Mouse (Mus musculus): ENCODE results near the gene Supt7l. TPM values are rescaled to one million over a fixed set of nuclear protein-coding genes. Genes with fewer than 3 reads are reported as not detected.

Supt7l gene
- polyA plus RNA-seq, 1 experiment from 2014 or later, result 18.3 TPM

DNA sequence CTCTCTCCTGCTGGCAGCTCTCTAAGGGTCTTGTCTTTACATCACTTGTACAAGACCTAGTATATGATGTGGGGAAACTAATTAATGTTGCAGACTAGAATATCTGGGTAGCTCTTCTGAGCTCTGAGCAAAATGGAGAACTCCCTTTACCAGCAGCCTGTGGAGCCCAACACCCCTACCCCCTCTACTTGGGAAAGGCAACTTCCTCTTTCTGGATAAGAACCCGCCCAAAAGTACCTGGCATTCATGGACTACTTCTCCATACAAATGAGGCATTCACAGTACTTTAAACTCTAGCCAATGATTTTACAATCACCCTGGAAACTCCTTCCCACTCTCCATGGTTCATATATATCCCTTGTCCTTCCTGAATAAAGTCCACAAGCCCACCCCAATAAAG, 15.1 kb downstream of the Supt7l start:
- Histone ChIP-seq H3K27me3 (ENCODE audit: control insufficient read depth, insufficient read depth, low read length) (no peaks in the 10 kb centered on the region), H3K9ac (ENCODE audit: low read length) (no peak overlapping the region), H3K36me3 (ENCODE audit: control insufficient read depth, insufficient read depth, low read length) (peaks cover 19% of the 10 kb centered on the region), H3K27ac (ENCODE audit: low read length) (no peak overlapping the region), H3K9me3 (replicated peaks; ENCODE audit: control insufficient read depth, low read length) (no peaks in the 10 kb centered on the region), H3K4me3 (replicated peaks; ENCODE audit: low read length) (no peak overlapping the region), H3K4me1 (ENCODE audit: control insufficient read depth, insufficient read depth, low read length) (no peaks in the 10 kb centered on the region), H3K4me2 (ENCODE audit: low read depth, low read length) (no peak overlapping the region)
- no peak for ATAC-seq (ENCODE audit: insufficient read depth, low FRiP score)
- 76% methylated on average over 1 of the region's 1 CpGs for WGBS

DNA sequence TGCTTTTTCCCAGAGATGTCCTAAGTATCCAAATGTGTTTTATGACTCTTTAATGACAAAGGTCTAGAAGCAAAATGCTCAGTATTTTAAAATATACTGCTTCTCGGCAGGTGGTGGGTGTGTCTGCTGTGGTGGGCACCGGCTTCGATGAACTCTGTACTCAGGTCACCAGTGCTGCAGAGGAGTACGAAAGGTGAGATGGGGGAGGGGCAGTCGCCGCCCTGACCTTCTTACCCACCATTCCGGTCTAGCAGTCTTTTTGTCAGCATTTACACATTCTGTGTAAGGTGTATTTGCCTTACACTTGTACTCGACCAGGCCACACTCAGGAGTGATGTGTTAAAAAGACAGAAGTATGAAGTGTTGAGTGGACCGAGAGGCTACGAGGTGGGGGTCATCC, 22.8 kb downstream of the Supt7l start:
- H3K9me3 ChIP-seq (replicated peaks; ENCODE audit: control insufficient read depth, low read length), result no peaks in the 10 kb centered on the region
- no peak overlapping the region for H3K4me3 ChIP-seq (replicated peaks; ENCODE audit: low read length)
- no peak overlapping the region for H3K9ac ChIP-seq (ENCODE audit: low read length)
- no peak for ATAC-seq (ENCODE audit: insufficient read depth, low FRiP score)
- no peaks in the 10 kb centered on the region for H3K4me1 ChIP-seq (ENCODE audit: control insufficient read depth, insufficient read depth, low read length)
- H3K27me3 ChIP-seq (ENCODE audit: control insufficient read depth, insufficient read depth, low read length), result no peaks in the 10 kb centered on the region
- peaks cover 6% of the 10 kb centered on the region; the same call in 1 of the 2 replicates for H3K36me3 ChIP-seq (ENCODE audit: control insufficient read depth, insufficient read depth, low read length)
- no peak overlapping the region for H3K4me2 ChIP-seq (ENCODE audit: low read depth, low read length)
- no peak overlapping the region for H3K27ac ChIP-seq (ENCODE audit: low read length)
- WGBS, result 72% methylated on average over 10 of the region's 10 CpGs

DNA sequence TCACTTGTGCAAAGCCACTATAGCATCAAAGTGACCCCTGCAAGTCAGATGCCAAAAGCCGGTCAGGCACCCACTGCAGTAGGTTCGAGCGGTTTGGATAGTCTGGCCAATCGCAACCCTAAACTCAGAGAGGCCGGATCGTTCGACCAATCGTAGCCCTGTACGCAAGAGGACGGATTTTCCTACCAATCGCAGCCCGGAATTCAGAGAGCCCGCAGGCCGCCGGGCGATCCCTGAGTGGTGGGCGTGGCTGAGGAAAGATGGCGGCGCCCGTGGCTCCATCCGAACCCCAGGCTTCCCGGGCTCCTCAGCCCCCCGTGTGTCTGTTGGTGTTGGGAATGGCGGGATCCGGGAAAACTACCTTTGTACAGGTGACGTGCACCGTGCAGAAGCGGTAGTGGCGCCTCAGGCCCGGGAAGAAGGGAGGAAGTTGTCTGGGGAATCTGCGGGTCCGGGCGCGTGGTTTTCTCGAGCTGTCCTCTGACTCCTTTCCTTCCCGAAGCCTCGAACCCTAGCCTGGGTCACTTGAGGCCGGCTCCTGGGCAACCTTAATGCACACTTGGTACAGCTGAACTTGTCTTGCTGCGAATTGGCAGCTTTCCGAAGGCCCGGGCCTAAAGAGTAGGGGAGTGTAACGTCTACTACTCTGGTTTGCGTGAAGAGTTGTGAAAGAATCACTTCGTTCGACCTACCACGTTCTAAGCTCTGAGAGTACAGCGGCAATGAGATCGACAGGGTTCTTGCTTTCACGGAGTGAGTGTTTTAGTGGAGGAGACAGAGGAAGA, 32.9 kb downstream of the Supt7l start, which contains the start of gene Gpn1:
Gpn1 (plus strand) TSS at position 229 of the 785 bp plus-strand sequence.
- peak within 1 kb of the TSS; percentile 88 for H3K4me2 ChIP-seq (ENCODE audit: low read depth, low read length)
- peaks cover 6% of the 10 kb centered on the region; the same call in 1 of the 2 replicates for H3K36me3 ChIP-seq (ENCODE audit: control insufficient read depth, insufficient read depth, low read length)
- no peak within 1 kb of the TSS for H3K27ac ChIP-seq (ENCODE audit: low read length)
- H3K4me3 ChIP-seq (replicated peaks; ENCODE audit: low read length), result peak within 1 kb of the TSS; percentile 88
- peaks cover 6% of the 10 kb centered on the region for H3K4me1 ChIP-seq (ENCODE audit: control insufficient read depth, insufficient read depth, low read length)
- WGBS, result under 1% methylated on average over 49 of the region's 49 CpGs
- peak within 1 kb of the TSS; percentile 86 for H3K9ac ChIP-seq (ENCODE audit: low read length)
- H3K27me3 ChIP-seq (ENCODE audit: control insufficient read depth, insufficient read depth, low read length), result no peaks in the 10 kb centered on the region
- no peaks in the 10 kb centered on the region for H3K9me3 ChIP-seq (replicated peaks; ENCODE audit: control insufficient read depth, low read length)
- peak; percentile 100 for ATAC-seq (ENCODE audit: insufficient read depth, low FRiP score)

DNA sequence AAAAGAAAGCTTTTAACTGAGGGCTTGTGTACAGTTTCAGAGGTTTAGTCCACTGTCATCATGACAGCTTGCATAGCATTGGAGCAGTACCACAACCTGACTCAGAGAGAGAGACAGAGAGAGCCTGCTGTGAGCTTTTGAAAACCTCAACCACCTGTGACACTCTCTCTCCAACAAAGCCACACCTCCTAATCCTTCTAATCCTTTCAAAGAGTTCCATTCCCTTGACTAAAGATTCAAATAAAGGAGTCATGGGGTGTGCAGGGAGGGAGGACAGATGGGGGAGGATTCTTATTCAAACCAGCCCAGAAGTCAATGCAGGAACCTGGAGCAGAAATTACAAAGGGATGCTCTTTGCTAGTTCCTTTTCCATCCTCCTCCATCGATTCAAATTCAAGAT, 35.6 kb downstream of the Supt7l start:
- H3K27ac ChIP-seq (ENCODE audit: low read length), result no peak overlapping the region
- ATAC-seq (ENCODE audit: insufficient read depth, low FRiP score), result no peak
- 65% methylated on average over 1 of the region's 1 CpGs for WGBS
- no peak overlapping the region for H3K9ac ChIP-seq (ENCODE audit: low read length)
- no peak overlapping the region for H3K4me2 ChIP-seq (ENCODE audit: low read depth, low read length)
- no peaks in the 10 kb centered on the region for H3K36me3 ChIP-seq (ENCODE audit: control insufficient read depth, insufficient read depth, low read length)
- H3K27me3 ChIP-seq (ENCODE audit: control insufficient read depth, insufficient read depth, low read length), result no peaks in the 10 kb centered on the region
- H3K4me1 ChIP-seq (ENCODE audit: control insufficient read depth, insufficient read depth, low read length), result peaks cover 6% of the 10 kb centered on the region
- H3K9me3 ChIP-seq (replicated peaks; ENCODE audit: control insufficient read depth, low read length), result no peaks in the 10 kb centered on the region
- no peak overlapping the region for H3K4me3 ChIP-seq (replicated peaks; ENCODE audit: low read length)

DNA sequence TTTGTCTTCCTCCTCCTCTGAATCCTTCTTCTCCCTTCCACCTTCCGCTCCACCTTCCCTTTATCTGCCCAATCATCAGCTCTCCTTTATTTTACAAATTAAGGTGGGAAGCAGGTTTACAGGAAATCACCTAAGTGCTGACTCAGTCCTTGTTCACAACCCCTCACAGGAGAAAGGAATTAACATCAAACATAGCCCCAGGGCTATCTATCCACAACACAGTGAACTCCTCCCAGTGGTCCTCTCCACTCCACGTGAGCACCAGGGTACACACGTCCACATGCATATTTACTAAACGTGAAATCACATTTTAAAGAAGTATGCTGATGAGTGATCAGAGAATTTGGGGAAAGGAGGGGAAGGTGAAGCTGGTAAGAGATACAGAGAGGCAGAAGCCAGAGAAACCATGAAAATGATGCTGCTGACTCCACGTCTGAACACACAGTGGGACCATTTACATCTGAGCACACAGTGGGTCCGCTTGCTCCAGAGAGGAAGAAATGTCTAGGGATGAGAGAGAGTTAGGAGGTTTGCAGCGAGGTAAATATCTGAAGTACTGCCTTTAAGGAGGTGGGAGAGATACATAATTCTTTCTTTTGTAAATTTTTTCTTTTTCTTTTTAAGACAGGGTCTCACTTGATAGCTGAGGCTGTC, 38.4 kb downstream of the Supt7l start:
- Histone ChIP-seq H3K27me3 (ENCODE audit: control insufficient read depth, insufficient read depth, low read length) (no peaks in the 10 kb centered on the region), H3K27ac (ENCODE audit: low read length) (no peak overlapping the region), H3K9ac (ENCODE audit: low read length) (no peak overlapping the region), H3K36me3 (ENCODE audit: control insufficient read depth, insufficient read depth, low read length) (no peaks in the 10 kb centered on the region), H3K4me2 (ENCODE audit: low read depth, low read length) (no peak overlapping the region), H3K9me3 (replicated peaks; ENCODE audit: control insufficient read depth, low read length) (no peaks in the 10 kb centered on the region), H3K4me1 (ENCODE audit: control insufficient read depth, insufficient read depth, low read length) (no peaks in the 10 kb centered on the region), H3K4me3 (replicated peaks; ENCODE audit: low read length) (no peak overlapping the region)
- WGBS, result 62% methylated on average over 7 of the region's 7 CpGs
- ATAC-seq (ENCODE audit: insufficient read depth, low FRiP score), result no peak

DNA sequence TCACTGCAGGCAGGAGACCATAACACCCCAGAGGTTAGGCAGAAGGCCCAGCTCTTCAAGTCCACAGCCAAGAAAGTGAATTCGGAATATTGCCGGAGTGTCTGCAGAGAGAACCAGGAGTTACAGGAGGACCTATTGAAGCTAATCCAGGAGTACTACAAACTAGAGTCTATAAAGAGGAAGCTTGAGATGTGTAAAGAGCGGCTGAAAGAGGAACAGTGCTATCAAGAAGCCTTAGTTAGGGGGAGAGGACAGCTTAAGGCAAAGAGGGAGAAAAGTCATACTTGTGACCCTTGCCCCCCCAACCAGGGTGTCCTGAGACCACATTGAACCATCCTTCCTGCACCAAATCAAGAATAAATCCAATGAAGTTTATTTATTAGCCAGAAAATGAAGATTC, 39.7 kb downstream of the Supt7l start:
- Histone ChIP-seq H3K9me3 (replicated peaks; ENCODE audit: control insufficient read depth, low read length) (no peaks in the 10 kb centered on the region), H3K27ac (ENCODE audit: low read length) (no peak overlapping the region), H3K4me3 (replicated peaks; ENCODE audit: low read length) (no peak overlapping the region), H3K4me2 (ENCODE audit: low read depth, low read length) (no peak overlapping the region), H3K27me3 (ENCODE audit: control insufficient read depth, insufficient read depth, low read length) (no peaks in the 10 kb centered on the region), H3K36me3 (ENCODE audit: control insufficient read depth, insufficient read depth, low read length) (no peaks in the 10 kb centered on the region), H3K9ac (ENCODE audit: low read length) (no peak overlapping the region), H3K4me1 (ENCODE audit: control insufficient read depth, insufficient read depth, low read length) (no peaks in the 10 kb centered on the region)
- 92% methylated on average over 3 of the region's 3 CpGs for WGBS
- ATAC-seq (ENCODE audit: insufficient read depth, low FRiP score), result no peak

DNA sequence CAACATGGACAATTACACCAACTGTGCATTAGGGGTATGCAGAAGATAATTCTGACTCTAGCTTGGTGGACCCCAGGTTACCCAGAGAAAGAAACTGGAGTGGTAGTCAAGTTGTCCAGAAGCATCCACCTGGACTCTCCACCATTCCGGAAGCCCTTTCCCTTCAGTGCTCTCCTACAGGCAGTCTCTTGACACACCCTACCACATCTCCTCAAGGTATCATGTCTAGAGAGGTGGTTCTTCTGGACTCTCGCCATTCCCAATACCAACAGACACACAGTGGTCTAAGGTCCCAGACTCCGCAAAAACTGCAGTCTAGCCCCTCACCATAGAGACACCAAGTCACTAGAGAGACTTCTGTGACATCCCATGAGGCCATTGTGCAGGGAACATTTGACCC, 42.2 kb downstream of the Supt7l start, which contains the start of gene 4930548H24Rik:
4930548H24Rik (plus strand) TSS at position 301 of the 400 bp plus-strand sequence.
- ATAC-seq (ENCODE audit: insufficient read depth, low FRiP score), result no peak
- no peaks in the 10 kb centered on the region for H3K36me3 ChIP-seq (ENCODE audit: control insufficient read depth, insufficient read depth, low read length)
- WGBS, result 96% methylated on average over 3 of the region's 3 CpGs

DNA sequence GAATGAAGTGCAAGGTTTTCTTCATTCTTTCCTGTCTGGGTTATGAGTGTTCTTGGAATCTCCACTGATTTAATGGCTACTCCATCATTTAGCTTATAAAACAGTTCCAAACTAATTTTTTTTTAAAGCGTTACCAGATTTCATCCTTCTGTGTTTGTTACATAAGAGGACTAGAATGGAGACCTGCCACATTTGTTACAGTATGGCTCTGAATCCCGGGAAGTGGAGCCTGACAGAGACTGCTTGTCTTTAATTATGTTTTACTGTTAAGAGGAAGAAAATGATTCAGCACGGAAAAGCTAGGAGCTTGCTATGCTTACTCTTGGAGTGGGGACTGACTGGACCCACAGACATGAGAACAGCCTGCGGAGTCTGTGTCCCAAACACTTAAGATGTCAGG, 47.1 kb downstream of the Supt7l start:
- no peak overlapping the region for H3K27ac ChIP-seq (ENCODE audit: low read length)
- H3K4me3 ChIP-seq (replicated peaks; ENCODE audit: low read length), result no peak overlapping the region
- H3K27me3 ChIP-seq (ENCODE audit: control insufficient read depth, insufficient read depth, low read length), result no peaks in the 10 kb centered on the region
- H3K36me3 ChIP-seq (ENCODE audit: control insufficient read depth, insufficient read depth, low read length), result peaks cover 22% of the 10 kb centered on the region
- no peak overlapping the region for H3K9ac ChIP-seq (ENCODE audit: low read length)
- WGBS, result 89% methylated on average over 4 of the region's 4 CpGs
- no peak for ATAC-seq (ENCODE audit: insufficient read depth, low FRiP score)
- H3K9me3 ChIP-seq (replicated peaks; ENCODE audit: control insufficient read depth, low read length), result no peaks in the 10 kb centered on the region
- no peak overlapping the region for H3K4me2 ChIP-seq (ENCODE audit: low read depth, low read length)
- H3K4me1 ChIP-seq (ENCODE audit: control insufficient read depth, insufficient read depth, low read length), result no peaks in the 10 kb centered on the region

More for the DNA sequence above, 42.2 kb downstream of the Supt7l start, which contains the start of gene 4930548H24Rik:
- Histone ChIP-seq H3K27ac (ENCODE audit: low read length) (no peak within 1 kb of the TSS), H3K9ac (ENCODE audit: low read length) (no peak within 1 kb of the TSS), H3K4me2 (ENCODE audit: low read depth, low read length) (no peak within 1 kb of the TSS), H3K9me3 (replicated peaks; ENCODE audit: control insufficient read depth, low read length) (no peaks in the 10 kb centered on the region), H3K4me3 (replicated peaks; ENCODE audit: low read length) (no peak within 1 kb of the TSS), H3K4me1 (ENCODE audit: control insufficient read depth, insufficient read depth, low read length) (no peaks in the 10 kb centered on the region), H3K27me3 (ENCODE audit: control insufficient read depth, insufficient read depth, low read length) (no peaks in the 10 kb centered on the region)

DNA sequence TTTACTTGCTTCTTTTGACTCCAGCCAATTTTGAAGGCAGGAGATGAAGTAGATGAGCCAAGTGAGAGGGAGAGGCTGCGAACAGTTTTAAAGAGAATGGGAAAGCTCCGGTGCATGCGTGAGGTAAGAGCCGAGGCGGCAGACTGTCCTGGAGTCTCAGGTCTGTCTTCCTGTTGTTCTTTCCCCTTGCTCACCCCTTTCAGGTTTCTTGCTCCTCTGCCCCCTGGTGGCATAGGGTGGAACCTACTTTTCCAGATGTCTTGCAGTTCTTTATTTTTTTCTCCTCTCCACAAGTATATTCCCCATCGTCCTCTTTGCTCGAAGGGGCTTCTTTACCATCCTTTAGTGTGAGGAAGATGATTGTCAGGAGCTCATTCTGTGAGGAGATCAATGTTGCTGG, 57.3 kb downstream of the Supt7l start:
- 72% methylated on average over 7 of the region's 7 CpGs for WGBS
- Histone ChIP-seq H3K4me2 (ENCODE audit: low read depth, low read length) (no peak overlapping the region), H3K4me3 (replicated peaks; ENCODE audit: low read length) (no peak overlapping the region), H3K4me1 (ENCODE audit: control insufficient read depth, insufficient read depth, low read length) (no peaks in the 10 kb centered on the region), H3K9me3 (replicated peaks; ENCODE audit: control insufficient read depth, low read length) (no peaks in the 10 kb centered on the region), H3K36me3 (ENCODE audit: control insufficient read depth, insufficient read depth, low read length) (peaks cover 29% of the 10 kb centered on the region), H3K27ac (ENCODE audit: low read length) (no peak overlapping the region), H3K27me3 (ENCODE audit: control insufficient read depth, insufficient read depth, low read length) (no peaks in the 10 kb centered on the region), H3K9ac (ENCODE audit: low read length) (no peak overlapping the region)
- no peak for ATAC-seq (ENCODE audit: insufficient read depth, low FRiP score)

Measured in stomach, embryonic 16.5 days (tissue).